Mouse (Mus musculus) retina, adult 2 months (tissue): ENCODE results near the gene Pzp.

Experiments
- DNase-seq: peaks from one replicate; pipeline ENCODE4 v3.0.0-alpha.2; 2012; ENCODE audit warnings: low read depth, low spot score

The Pzp gene

GRCm38 (mm10) chr6:128436356-128437005 lies 90.0 kb downstream of the Pzp start:
- DNase-seq, result no peak

GRCm38 (mm10) chr6:128435474-128435873 lies 91.0 kb downstream of the Pzp start:
- no peak for DNase-seq
